Mouse (Mus musculus) cerebellum, adult 2 months (tissue): ENCODE data around the gene Nectin4.

Source experiments
- CTCF ChIP-seq: fragments of 200-500 bp; IDR thresholded peaks from 2 replicates; pipeline ENCODE4 v1.5.1; 2011; ENCODE audit warnings: low read depth, mild to moderate bottlenecking, control low read depth, low read length, moderate library complexity, borderline replicate concordance; ENCODE audit not compliant: insufficient read depth
- POLR2A ChIP-seq: fragments of 200-500 bp; IDR thresholded peaks from 2 replicates; pipeline ENCODE4 v1.6.1; 2011; ENCODE audit warnings: low read length, control low read depth, borderline replicate concordance; ENCODE audit not compliant: insufficient read depth

- TF ChIP-seq CTCF (no peak), POLR2A (no peak)
Observed at GRCm38 (mm10) chr1:171378298-171378697, 8.4 kb downstream of the Nectin4 start.
